Mouse (Mus musculus) kidney, postnatal 0 days (tissue): ENCODE data around the gene Rgl1. TPM values are rescaled to one million over a fixed set of nuclear protein-coding genes. Genes with fewer than 3 reads are reported as not detected.
"Not testable (repeated sequence)": the region's sequence is repeated elsewhere in the genome, so short reads cannot be mapped to it uniquely, and the experiment has no call there.

Experiments used
- ATAC-seq: fragments of 200-750 bp; cut with Nextera tagmentation; replicated peaks from 2 replicates; pipeline ENCODE4 v1.8.0; 2017; ENCODE audit warnings: low read depth, moderate number of reproducible peaks, moderate TSS enrichment, moderate library complexity; ENCODE audit not compliant: low FRiP score
- DNase-seq: peaks from one replicate; pipeline ENCODE4 v3.0.0-alpha.2; 2016; ENCODE audit warnings: low spot score
- H3K27ac ChIP-seq: fragments of 300-500 bp; sonication (generic); 2 replicates; pipeline ENCODE4 v1.5.1; 2014; ENCODE audit warnings: mild to moderate bottlenecking
- H3K27me3 ChIP-seq: fragments of 300-500 bp; sonication (generic); 2 replicates; pipeline ENCODE4 v1.6.1; 2014; ENCODE audit warnings: low read length, mixed read lengths; ENCODE audit not compliant: insufficient read depth
- H3K36me3 ChIP-seq: fragments of 300-500 bp; sonication (generic); 2 replicates; pipeline ENCODE4 v1.6.1; 2014; ENCODE audit warnings: low read length, mixed read lengths; ENCODE audit not compliant: insufficient read depth
- H3K4me1 ChIP-seq: fragments of 300-500 bp; sonication (generic); replicated peaks from 2 replicates; pipeline ENCODE4 v1.6.1; 2014; ENCODE audit warnings: antibody characterized with exemption, low read length, mixed read lengths; ENCODE audit not compliant: insufficient read depth
- H3K4me2 ChIP-seq: fragments of 300-500 bp; sonication (generic); 2 replicates; pipeline ENCODE4 v1.6.1; 2014; ENCODE audit warnings: mild to moderate bottlenecking, low read length, moderate library complexity, mixed read lengths
- H3K4me3 ChIP-seq: fragments of 300-500 bp; sonication (generic); replicated peaks from 2 replicates; pipeline ENCODE4 v1.5.1; 2014; ENCODE audit warnings: low read depth, low read length
- H3K9ac ChIP-seq: fragments of 300-500 bp; sonication (generic); 2 replicates; pipeline ENCODE4 v1.6.1; 2014; ENCODE audit warnings: low read depth, low read length
- H3K9me3 ChIP-seq: fragments of 300-500 bp; sonication (generic); replicated peaks from 2 replicates; pipeline ENCODE4 v1.6.1; 2016; ENCODE audit warnings: low read length, inconsistent platforms, mixed read lengths
- CTCF ChIP-seq: IDR thresholded peaks from 2 replicates; pipeline ENCODE4 v1.5.1; 2016; ENCODE audit warnings: antibody characterized with exemption, low read depth, mild to moderate bottlenecking, moderate library complexity
- WGBS: fragments of 180-500 bp; shearing (Covaris S2); extraction: QIAGEN DNeasy Blood & Tissue Kit; methylation state at CpG from one replicate; pipeline ENCODE4 v1.1.7; 2014; 5-methylcytosine and 5-hydroxymethylcytosine counted together
- polyA plus RNA-seq: library from polyadenylated mRNA; unstranded; fragments of >200 nt; fragmentation: Nextera tagmentation; extraction: Ambion mirVana; gene quantifications from 2 replicates; pipeline ENCODE4 v1.2.1, GENCODE M21; 2015

The Rgl1 gene
- polyA plus RNA-seq, 1 experiment from 2014 or later = 59.4 TPM

GRCm38 (mm10) chr1:152654851-152655250 is 111.3 kb downstream of the Rgl1 start:
- Histone ChIP-seq H3K27me3 (no peaks in the 10 kb centered on the region), H3K9me3 (no peaks in the 10 kb centered on the region), H3K36me3 (no peaks in the 10 kb centered on the region), H3K4me1 (no peaks in the 10 kb centered on the region), H3K4me2 (no peak overlapping the region), H3K4me3 (no peak overlapping the region), H3K9ac (no peak overlapping the region), H3K27ac (no peak overlapping the region)
- 98% methylated on average over 6 of the region's 6 CpGs for WGBS
- DNase-seq (no peak), ATAC-seq (no peak)
- no peak for TF ChIP-seq CTCF

- 88% methylated on average over 1 of the region's 1 CpGs for WGBS
- no peaks in the 10 kb centered on the region for H3K9me3 ChIP-seq
- H3K36me3 ChIP-seq = no peaks in the 10 kb centered on the region
- ATAC-seq (no peak), DNase-seq (no peak)
- no peak overlapping the region for H3K27ac ChIP-seq
- H3K4me1 ChIP-seq = no peaks in the 10 kb centered on the region
- TF ChIP-seq CTCF = no peak
- H3K4me2 ChIP-seq = no peak overlapping the region
- H3K4me3 ChIP-seq = no peak overlapping the region
- no peaks in the 10 kb centered on the region for H3K27me3 ChIP-seq
- H3K9ac ChIP-seq = no peak overlapping the region
Measured at GRCm38 (mm10) chr1:152651495-152651874, 114.7 kb downstream of the Rgl1 start.

- no peaks in the 10 kb centered on the region for H3K4me1 ChIP-seq
- no peak overlapping the region for H3K27ac ChIP-seq
- H3K9me3 ChIP-seq = no peaks in the 10 kb centered on the region
- ATAC-seq (no peak), DNase-seq (no peak)
- H3K9ac ChIP-seq = no peak overlapping the region
- no peaks in the 10 kb centered on the region for H3K27me3 ChIP-seq
- 87% methylated on average over 6 of the region's 6 CpGs for WGBS
- no peak overlapping the region for H3K4me3 ChIP-seq
- no peak overlapping the region for H3K4me2 ChIP-seq
- TF ChIP-seq CTCF = no peak
- no peaks in the 10 kb centered on the region for H3K36me3 ChIP-seq
Measured at GRCm38 (mm10) chr1:152650856-152651494, 115.2 kb downstream of the Rgl1 start.

GRCm38 (mm10) chr1:152648052-152648451 is 118.1 kb downstream of the Rgl1 start:
- no peak for TF ChIP-seq CTCF
- Histone ChIP-seq H3K27ac (no peak overlapping the region), H3K36me3 (no peaks in the 10 kb centered on the region), H3K27me3 (no peaks in the 10 kb centered on the region), H3K4me1 (no peaks in the 10 kb centered on the region), H3K9ac (no peak overlapping the region), H3K9me3 (no peaks in the 10 kb centered on the region), H3K4me2 (no peak overlapping the region), H3K4me3 (no peak overlapping the region)
- DNase-seq (no peak), ATAC-seq (no peak)
- 90% methylated on average over 5 of the region's 5 CpGs for WGBS

GRCm38 (mm10) chr1:152642207-152642606 is 123.9 kb downstream of the Rgl1 start:
- not testable (repeated sequence) for H3K9ac ChIP-seq, H3K27ac ChIP-seq, ATAC-seq, H3K36me3 ChIP-seq, H3K4me3 ChIP-seq, H3K4me2 ChIP-seq, DNase-seq, H3K27me3 ChIP-seq, H3K9me3 ChIP-seq
- 81% methylated on average over 9 of the region's 10 CpGs for WGBS
- H3K4me1 ChIP-seq = peaks cover 13% of the 10 kb centered on the region; the same call in 1 of the 2 replicates

- no peaks in the 10 kb centered on the region for H3K36me3 ChIP-seq
- peak overlapping the region; percentile 19; the same call in 1 of the 2 replicates for H3K27ac ChIP-seq
- H3K4me1 ChIP-seq = peaks cover 13% of the 10 kb centered on the region; the same call in 1 of the 2 replicates
- no peak overlapping the region for H3K9ac ChIP-seq
- H3K9me3 ChIP-seq = no peaks in the 10 kb centered on the region
- H3K27me3 ChIP-seq = no peaks in the 10 kb centered on the region
- H3K4me2 ChIP-seq = no peak overlapping the region
- TF ChIP-seq CTCF = no peak
- DNase-seq (peak; percentile 65), ATAC-seq (peak; percentile 59; the same call in 1 of the 2 replicates)
- H3K4me3 ChIP-seq = no peak overlapping the region
- WGBS = 48% methylated on average over 11 of the region's 11 CpGs
Measured at GRCm38 (mm10) chr1:152640195-152640981, 125.8 kb downstream of the Rgl1 start.
